Mouse (Mus musculus) megakaryocyte-erythroid progenitor cell, adult 5-6 weeks (primary cell): ENCODE data around the gene Med27. TPM values are rescaled to one million over a fixed set of nuclear protein-coding genes. Genes with fewer than 3 reads are reported as not detected.
A peak's percentile ranks its signal among the peaks of the same experiment; 100 is the strongest.

Experiments used
- ATAC-seq: replicated peaks from 2 replicates; pipeline ENCODE4 v1.8.0; 2016; ENCODE audit warnings: mild to moderate bottlenecking, inconsistent platforms; ENCODE audit not compliant: severe bottlenecking, poor library complexity, low FRiP score, low TSS enrichment
- total RNA-seq, 2 experiments: library from RNA; stranded (forward) in 1 of 2; stranded (reverse) in 1 of 2; fragments of 200-1000, 215-1000 nt in 1 of 2; fragments of >200 nt in 1 of 2; fragmentation: Nextera tagmentation in 1 of 2; gene quantifications; 2 replicates each; pipeline ENCODE4 v1.2.3; 2014 to 2017

Med27 gene
- 33.2 and 40.7 TPM in 2 replicates for total RNA-seq (2014; fragmentation: Nextera tagmentation)
- total RNA-seq (2017), result 12.8 and 15.7 TPM in 2 replicates

GRCm38 (mm10) chr2:29346629-29347271 is at the start of gene Med27:
TSS of gene Med27 (plus strand) at chr2:29346819.
- peak; percentile 98 for ATAC-seq

- no peak for ATAC-seq
These were observed 36.7 kb upstream of the Med27 start for GRCm38 (mm10) chr2:29309966-29310365.

GRCm38 (mm10) chr2:29312058-29312457 is 34.6 kb upstream of the Med27 start:
- ATAC-seq, result no peak

- no peak for ATAC-seq
These were observed 28.6 kb upstream of the Med27 start for GRCm38 (mm10) chr2:29317906-29318470.

GRCm38 (mm10) chr2:29318596-29318995 is 28.0 kb upstream of the Med27 start:
- no peak for ATAC-seq

GRCm38 (mm10) chr2:29320229-29320751 is 26.3 kb upstream of the Med27 start:
- ATAC-seq, result no peak

GRCm38 (mm10) chr2:29320780-29321179 is 25.8 kb upstream of the Med27 start:
- ATAC-seq, result no peak

GRCm38 (mm10) chr2:29324456-29324855 is 22.2 kb upstream of the Med27 start:
- no peak for ATAC-seq

- no peak for ATAC-seq
These were observed 16.1 kb upstream of the Med27 start for GRCm38 (mm10) chr2:29330471-29330870.

- ATAC-seq, result no peak
These were observed 8.2 kb upstream of the Med27 start for GRCm38 (mm10) chr2:29338396-29338795.

- no peak for ATAC-seq
These were observed 12.2 kb downstream of the Med27 start for GRCm38 (mm10) chr2:29358696-29359375.

GRCm38 (mm10) chr2:29360956-29361355 is 14.3 kb downstream of the Med27 start:
- ATAC-seq, result no peak

GRCm38 (mm10) chr2:29365000-29365695 is 18.5 kb downstream of the Med27 start:
- no peak for ATAC-seq

- ATAC-seq, result no peak
These were observed 22.1 kb downstream of the Med27 start for GRCm38 (mm10) chr2:29368730-29369129.

- ATAC-seq, result no peak
These were observed 25.6 kb downstream of the Med27 start for GRCm38 (mm10) chr2:29372176-29372575.

- no peak for ATAC-seq
These were observed 35.1 kb downstream of the Med27 start for GRCm38 (mm10) chr2:29381683-29382082.

GRCm38 (mm10) chr2:29382583-29382982 is 36.0 kb downstream of the Med27 start:
- no peak for ATAC-seq

GRCm38 (mm10) chr2:29383133-29383532 is 36.5 kb downstream of the Med27 start:
- ATAC-seq, result no peak

GRCm38 (mm10) chr2:29385405-29385804 is 38.8 kb downstream of the Med27 start:
- no peak for ATAC-seq

- ATAC-seq, result no peak
These were observed 40.6 kb downstream of the Med27 start for GRCm38 (mm10) chr2:29387268-29387667.
